Mouse (Mus musculus) gonadal fat pad, adult 2 months (tissue): Measurements from ENCODE around the gene Gpatch2. TPM values are rescaled to one million over a fixed set of nuclear protein-coding genes. Genes with fewer than 3 reads are reported as not detected.

ENCODE experiments used
- DNase-seq: peaks from one replicate; pipeline ENCODE4 v3.0.0-alpha.2; 2012; ENCODE audit warnings: low read depth
- polyA plus RNA-seq: library from polyadenylated mRNA; depleted of rRNA; stranded (reverse); fragments of >200 nt; gene quantifications from 2 replicates; pipeline ENCODE4 v1.2.3, GENCODE M21; 2012

Gpatch2 gene
- polyA plus RNA-seq, 1 experiment = 10.9 TPM

- no peak for DNase-seq
These were observed 87.9 kb downstream of the Gpatch2 start for GRCm38 (mm10) chr1:187303221-187303620.

- DNase-seq = no peak
These were observed 92.0 kb downstream of the Gpatch2 start for GRCm38 (mm10) chr1:187307335-187307734.

DNA sequence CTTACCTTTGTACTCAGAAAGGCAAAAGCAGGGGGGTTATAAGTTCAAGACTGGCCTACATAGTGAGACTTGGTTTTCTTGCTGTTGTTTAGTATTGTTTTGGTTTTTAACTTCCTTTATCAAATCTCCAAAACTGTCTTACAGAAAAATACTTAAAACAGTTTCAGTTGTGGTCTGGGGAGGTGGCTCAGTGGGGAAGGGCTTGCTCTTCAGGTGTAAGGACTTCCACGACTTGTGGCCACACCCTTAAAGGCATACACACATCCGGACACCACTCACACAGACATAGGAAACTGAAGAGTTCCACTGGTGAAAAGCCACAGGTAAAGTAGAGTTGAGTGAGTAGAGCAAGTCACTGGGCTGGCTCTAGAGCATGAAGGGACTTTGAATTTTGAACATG, 93.2 kb downstream of the Gpatch2 start:
- DNase-seq = no peak

GRCm38 (mm10) chr1:187311122-187311521, 95.8 kb downstream of the Gpatch2 start:
- DNase-seq = no peak

DNA sequence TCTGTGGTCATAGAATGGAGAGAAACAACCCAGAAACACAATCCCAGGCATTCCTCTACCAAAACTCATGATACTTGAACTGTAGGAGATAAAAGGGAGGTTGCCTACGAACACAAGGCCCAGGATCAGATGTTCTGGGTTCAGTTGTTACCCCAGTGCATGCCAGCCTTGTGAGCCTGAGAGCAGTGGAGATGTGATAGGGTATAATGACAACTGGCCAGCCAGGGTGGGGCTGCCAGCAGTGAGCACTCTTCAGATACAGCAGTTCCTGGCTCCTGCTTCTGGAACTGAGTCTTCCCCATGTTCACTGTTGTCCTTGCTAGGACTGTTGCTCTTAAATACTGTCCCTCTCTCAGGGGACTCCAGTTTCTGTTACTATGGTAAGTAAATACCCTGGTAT, 98.0 kb downstream of the Gpatch2 start:
- no peak for DNase-seq

GRCm38 (mm10) chr1:187313763-187314162, 98.5 kb downstream of the Gpatch2 start:
- no peak for DNase-seq

DNA sequence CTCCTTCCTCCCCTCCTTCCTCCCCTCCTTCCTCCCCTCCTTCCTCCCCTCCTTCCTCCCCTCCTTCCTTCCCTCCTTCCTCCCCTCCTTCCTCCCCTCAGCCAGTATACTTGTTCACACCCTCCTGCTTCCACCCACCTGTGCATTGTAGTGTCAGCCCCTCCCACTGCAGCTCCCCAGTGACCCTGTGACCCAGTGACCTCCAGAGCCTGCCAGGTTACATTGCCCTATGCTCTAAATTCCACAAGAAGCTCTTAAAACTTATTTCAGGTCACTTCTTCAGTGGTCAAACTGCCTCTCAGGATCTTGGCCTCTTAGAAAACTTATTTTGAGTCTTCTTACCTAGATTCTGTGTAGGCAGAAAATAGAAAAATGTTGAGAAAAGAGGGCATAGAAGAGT, 99.2 kb downstream of the Gpatch2 start:
- no peak for DNase-seq

GRCm38 (mm10) chr1:187315821-187316220, 100.5 kb downstream of the Gpatch2 start:
- no peak for DNase-seq

DNA sequence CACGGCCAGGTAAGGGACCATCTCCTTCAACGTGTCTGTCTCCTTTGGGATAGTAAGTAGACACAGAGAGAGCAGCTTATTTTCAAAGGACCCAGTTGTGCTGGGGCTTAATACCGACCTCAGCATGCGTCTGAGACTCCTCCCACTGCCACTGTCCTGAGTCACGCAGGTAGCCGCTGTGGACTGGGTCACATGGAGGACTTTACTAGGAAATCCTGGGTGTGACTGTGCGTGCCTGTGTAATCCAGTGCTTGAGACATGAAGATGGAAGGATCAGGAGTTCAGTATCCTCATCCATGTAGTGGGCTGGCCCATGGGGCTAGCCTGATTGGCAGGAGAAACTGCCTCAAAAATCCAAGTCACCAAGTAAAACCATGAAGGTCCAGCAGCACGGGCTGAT, 101.2 kb downstream of the Gpatch2 start:
- no peak for DNase-seq

DNA sequence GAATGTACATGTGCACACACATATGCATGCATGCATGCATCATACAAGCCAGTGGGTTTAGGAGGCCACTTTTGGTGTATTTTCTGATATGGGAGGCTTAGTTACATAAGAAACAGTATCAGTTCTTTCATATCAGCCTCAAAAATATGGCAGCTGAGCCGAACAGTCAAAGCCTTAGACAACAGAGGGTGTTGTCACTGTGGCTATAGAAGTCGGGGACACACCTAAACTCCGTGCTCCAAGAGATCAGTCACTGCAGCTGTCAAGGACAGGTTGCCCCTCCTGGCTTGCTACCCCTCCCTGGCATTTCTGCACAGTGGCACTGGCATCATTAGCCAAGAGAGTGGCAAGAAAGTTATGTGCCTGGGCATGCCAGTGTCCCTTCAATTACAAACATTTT, 106.5 kb downstream of the Gpatch2 start:
- DNase-seq = no peak

GRCm38 (mm10) chr1:187322505-187323208, 107.3 kb downstream of the Gpatch2 start:
- no peak for DNase-seq

DNA sequence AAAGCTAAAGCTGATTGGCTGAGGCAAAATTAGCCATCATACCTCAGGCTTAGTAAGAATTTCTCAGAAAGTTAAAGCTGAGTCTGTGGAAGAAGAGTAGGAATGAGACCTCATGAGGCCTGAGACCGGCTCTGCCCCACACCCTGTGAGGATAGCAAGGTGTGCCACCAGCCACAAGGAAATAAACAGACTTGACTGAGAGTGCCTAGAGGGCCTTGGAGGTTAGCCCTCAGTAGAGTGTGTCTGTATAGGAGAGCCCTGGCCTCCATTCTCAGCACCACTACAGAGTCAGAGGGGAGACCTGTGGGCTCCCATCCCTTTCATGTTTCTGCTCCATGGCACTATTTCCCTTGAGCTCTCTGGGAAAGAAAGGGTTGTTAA, 107.9 kb downstream of the Gpatch2 start:
- no peak for DNase-seq

DNA sequence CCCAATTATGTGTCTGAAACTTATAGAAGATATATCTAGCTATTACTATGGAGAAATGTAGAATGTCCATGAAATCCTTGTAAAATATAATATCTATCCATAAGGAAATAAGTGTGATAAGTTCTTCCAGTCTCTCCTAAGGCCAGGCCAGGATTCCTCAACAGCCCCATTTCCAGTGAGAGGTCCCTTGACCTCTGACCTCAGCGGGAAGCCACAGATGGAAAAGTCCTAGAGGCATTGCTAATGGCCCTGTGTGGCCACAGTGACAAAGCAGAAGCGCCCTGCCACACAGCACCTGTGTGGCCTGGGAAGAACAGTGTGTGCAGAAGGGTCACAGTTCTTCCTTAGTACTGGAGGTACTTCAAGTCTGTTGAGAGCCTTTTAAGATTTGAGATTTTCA, 127.2 kb downstream of the Gpatch2 start:
- DNase-seq = no peak

- no peak for DNase-seq
These were observed 129.8 kb downstream of the Gpatch2 start for GRCm38 (mm10) chr1:187345156-187345555.

DNA sequence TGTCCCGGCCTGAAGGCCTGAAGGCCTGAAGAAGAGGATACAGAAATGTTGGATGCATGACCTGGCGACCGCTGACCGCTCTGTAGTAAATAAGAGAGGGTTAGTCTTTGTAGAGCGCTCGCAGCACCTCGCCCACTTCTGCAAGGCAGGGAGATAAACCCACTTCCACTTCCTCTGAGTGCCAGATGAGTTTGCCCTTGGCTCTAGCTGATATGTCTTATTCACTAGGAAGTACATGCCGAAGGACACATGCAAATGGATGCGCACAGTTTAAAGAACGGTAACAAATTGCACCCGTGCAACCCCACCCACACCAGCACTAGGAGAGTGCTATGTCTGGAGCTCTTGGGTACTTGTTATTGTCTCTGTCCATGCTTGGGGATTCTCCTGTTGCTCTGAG, 131.6 kb downstream of the Gpatch2 start:
- no peak for DNase-seq

GRCm38 (mm10) chr1:187347606-187348005, 132.3 kb downstream of the Gpatch2 start:
- no peak for DNase-seq

DNA sequence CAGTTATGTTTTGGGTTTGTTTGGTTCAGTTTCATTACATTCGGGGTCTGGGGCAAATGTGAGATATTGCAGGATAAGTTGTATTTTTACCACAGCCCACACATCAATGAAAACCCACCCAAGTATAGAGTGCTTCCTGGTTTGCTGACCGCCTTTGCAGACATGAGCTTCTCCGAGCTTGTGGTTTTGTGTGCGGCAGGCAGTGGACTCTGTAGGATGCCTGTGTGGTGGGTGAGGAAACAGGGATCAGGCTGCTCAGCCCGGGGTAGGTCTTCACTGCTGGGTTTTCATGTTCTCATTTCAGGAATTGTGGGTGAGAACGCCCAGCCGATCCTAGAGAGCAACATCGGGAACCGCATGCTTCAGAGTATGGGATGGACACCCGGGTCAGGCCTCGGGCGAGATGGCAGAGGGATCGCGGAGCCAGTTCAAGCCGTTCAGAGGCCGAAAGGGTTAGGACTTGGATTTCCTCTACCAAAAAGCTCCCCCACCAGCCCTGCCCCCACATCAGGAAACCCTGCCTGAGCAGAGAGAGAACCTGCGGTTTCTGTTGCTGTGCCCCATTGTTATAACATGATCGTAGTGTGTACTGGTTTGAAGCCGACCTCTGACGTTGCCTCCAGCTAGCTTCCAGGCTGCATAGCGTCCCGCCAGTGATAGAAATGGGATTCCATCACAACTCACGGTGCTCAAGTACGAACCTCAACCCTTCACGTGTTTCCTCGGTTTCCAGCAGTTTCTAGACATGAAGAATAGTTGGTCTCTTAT, 132.9 kb downstream of the Gpatch2 start:
- DNase-seq = no peak

GRCm38 (mm10) chr1:187348859-187349258, 133.6 kb downstream of the Gpatch2 start:
- no peak for DNase-seq

- DNase-seq = no peak
These were observed 140.9 kb downstream of the Gpatch2 start for GRCm38 (mm10) chr1:187356169-187356568.

DNA sequence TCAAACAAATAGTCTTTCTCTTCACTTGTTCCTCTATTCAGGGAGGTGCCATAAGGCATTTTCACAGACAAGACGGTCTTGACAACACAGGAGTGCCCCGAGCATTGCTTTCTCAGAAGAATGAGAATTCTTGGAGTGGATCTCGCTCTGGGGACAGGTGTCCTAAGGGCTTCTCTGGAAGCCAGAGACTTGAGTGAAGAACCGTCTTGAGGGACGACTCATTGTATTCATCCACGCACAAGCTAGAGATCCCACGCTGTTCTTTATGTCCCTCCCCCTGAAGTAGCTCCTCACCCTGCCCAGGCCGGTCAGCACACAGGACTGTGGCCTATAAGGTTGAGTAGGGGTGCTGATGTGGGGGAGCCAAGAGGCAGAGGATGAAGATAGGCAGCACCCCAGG, 141.6 kb downstream of the Gpatch2 start:
- no peak for DNase-seq

GRCm38 (mm10) chr1:187360240-187360639, 144.9 kb downstream of the Gpatch2 start:
- DNase-seq = no peak

- no peak for DNase-seq
These were observed 147.2 kb downstream of the Gpatch2 start for GRCm38 (mm10) chr1:187362536-187362935.

DNA sequence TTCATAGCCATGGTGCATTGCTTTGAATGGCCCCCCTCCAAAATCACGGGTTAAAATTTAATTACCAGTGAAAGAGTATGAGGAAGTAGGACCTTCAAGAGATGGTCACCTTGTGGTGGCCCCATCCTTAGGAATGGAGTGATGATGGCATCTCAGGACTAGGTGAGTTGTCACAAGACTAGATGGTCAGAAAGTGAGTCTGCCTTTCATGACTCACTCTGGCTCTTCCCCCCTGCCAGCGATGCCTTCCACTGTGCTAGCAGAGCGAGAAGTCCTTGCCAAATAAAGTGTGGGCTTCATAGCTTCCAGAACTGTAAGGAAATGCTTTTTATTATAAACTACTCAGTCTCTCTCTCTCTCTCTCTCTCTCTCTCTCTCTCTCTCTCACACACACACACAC, 150.1 kb downstream of the Gpatch2 start:
- DNase-seq = no peak
